8 mouse cellular contexts compared by ENCODE assay signal in the genomic region with DNA sequence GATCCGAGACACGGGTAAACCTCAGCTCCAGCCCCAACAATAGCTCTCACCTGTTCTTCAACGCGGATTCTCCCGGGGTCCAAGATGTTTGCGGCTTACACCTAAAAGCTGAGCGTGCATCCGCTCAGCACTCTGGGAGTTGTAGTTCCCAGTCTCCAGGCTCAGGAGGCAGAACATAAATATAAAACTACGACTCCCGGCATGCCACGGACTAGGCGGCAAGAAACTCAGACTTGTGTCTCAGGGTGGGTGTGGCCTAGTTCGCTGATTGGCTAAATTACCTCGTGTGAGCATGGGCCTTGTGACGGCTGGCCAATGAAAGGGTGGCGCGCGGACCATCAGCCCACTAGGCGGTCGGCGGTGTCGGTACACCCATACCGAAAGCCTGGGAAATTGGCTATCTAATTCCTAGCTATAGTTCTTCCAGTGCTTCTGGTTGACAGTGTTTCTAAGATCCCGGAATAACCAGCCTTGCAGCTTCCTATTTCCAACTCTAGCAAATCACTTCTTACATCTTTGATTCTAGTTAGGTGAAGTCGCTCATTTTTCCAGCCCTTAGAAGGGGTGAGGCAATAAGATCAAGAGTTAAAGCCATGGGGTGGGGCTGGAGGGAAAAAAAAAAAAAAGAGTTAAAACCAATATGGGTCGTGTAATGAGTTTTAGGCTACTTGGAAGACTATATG. TPM values are rescaled to one million over a fixed set of nuclear protein-coding genes. Genes with fewer than 3 reads are reported as not detected.
DNase-seq lines count a peak whose midpoint lies in the region; ATAC-seq and TF ChIP-seq lines count a peak whose summit lies in the region.

A gene (minus strand): TSS at position 148 of the 683 bp plus-strand sequence.

- H3K36me3 ChIP-seq in hindbrain, embryonic 13.5 days = peaks cover 28% of the 10 kb centered on the region

- no peaks in the 10 kb centered on the region for H3K27me3 ChIP-seq in Patski
- H3K27me3 ChIP-seq in hindbrain, embryonic 13.5 days = no peaks in the 10 kb centered on the region

- no peak for TF ChIP-seq CTCF in Patski (IDR thresholded peaks at IDR 0.05)

- H3K4me2 ChIP-seq in hindbrain, embryonic 13.5 days = peak within 1 kb of the TSS; percentile 88

- peak within 1 kb of the TSS; percentile 71 for H3K4me3 ChIP-seq in hindbrain, embryonic 13.5 days

- ATAC-seq in Patski = peak; percentile 92
- peak; percentile 99 for ATAC-seq in hindbrain, embryonic 13.5 days (ENCODE audit: low FRiP score)

- POLR2A ChIA-PET in Patski (lab: Charles Lee) = interaction anchor here (0.6 to 1.7 kb wide), 4 partner anchors 10 to 176 kb away, joined by 3 to 5 read pairs (median 4); a partner anchor contains a TSS

- H3K9ac ChIP-seq in hindbrain, embryonic 13.5 days = peak within 1 kb of the TSS; percentile 86

- in situ Hi-C loops in Patski (cut with MboI; ENCODE audit: low pct_unique_long_range_greater_than_20kb) = no loop called here

- peak within 1 kb of the TSS; percentile 81 for H3K27ac ChIP-seq in hindbrain, embryonic 13.5 days

- peak; percentile 100 for DNase-seq in Patski (ENCODE audit: low read depth, low spot score)
- peak; percentile 95 to 97 for DNase-seq in cerebellum, postnatal 14 days
- peak; percentile 93 to 97 for DNase-seq in frontal cortex, postnatal 14 days (ENCODE audit: low spot score in 2 of 2)
- DNase-seq in layer of hippocampus, postnatal 25 days (ENCODE audit: extremely low spot score in 1 of 2, low spot score in 1 of 2) = peak; percentile 74 to 78
- peak; percentile 99 for DNase-seq in lung, postnatal 25 days (ENCODE audit: low spot score)
- DNase-seq in retina, embryonic 14.5 days (ENCODE audit: low spot score) = peak; percentile 99
- peak; percentile 91 for DNase-seq in thymus, postnatal 4 days

- H3K9me3 ChIP-seq in hindbrain, embryonic 13.5 days = no peaks in the 10 kb centered on the region

- CTCF ChIA-PET in Patski (lab: Charles Lee) = interaction anchor here (1.3 to 1.7 kb wide), 3 partner anchors 13 to 126 kb away, joined by 3 to 6 read pairs (median 4); a partner anchor contains a TSS

- H3K4me1 ChIP-seq in hindbrain, embryonic 13.5 days (replicated peaks) = peaks cover 33% of the 10 kb centered on the region

- WGBS in hindbrain, embryonic 13.5 days = under 1% methylated on average over 26 of the region's 26 CpGs

RNA-seq across cellular contexts. Expression of the gene that starts here (rescaled TPM):
- polyA plus RNA-seq in Patski (2021) = 191 TPM
- 312 and 322 TPM in 2 replicates for polyA plus RNA-seq in hindbrain, embryonic 13.5 days (2015; fragmentation: Nextera tagmentation; extraction: Ambion mirVana)
- total RNA-seq in layer of hippocampus, postnatal 25 days (2021) = 10 to 100 TPM; 86.4 to 99.0 TPM

Comparison
In these comparisons a context has a peak if more than half of its experiments do, and no peak if none do; other contexts are left out.
1. Peak in every context shown above with its lines: DNase-seq, ATAC-seq, H3K4me3 ChIP-seq and H3K27ac ChIP-seq.